Mouse (Mus musculus) small intestine, adult 2 months (tissue): ENCODE measurements around the gene Hba-x.

Source experiments
- CTCF ChIP-seq: fragments of 200-500 bp; IDR thresholded peaks from 2 replicates; pipeline ENCODE4 v1.5.1; 2012; ENCODE audit warnings: low read depth, mild to moderate bottlenecking, control low read depth, inconsistent platforms, low read length, moderate library complexity, mixed read lengths; ENCODE audit not compliant: insufficient replicate concordance, insufficient read length; ENCODE audit errors: extremely low read depth
- POLR2A ChIP-seq: fragments of 200-500 bp; IDR thresholded peaks from 2 replicates; pipeline ENCODE4 v1.6.1; 2012; ENCODE audit warnings: low read depth, mild to moderate bottlenecking, control low read depth, inconsistent platforms, low read length, moderate library complexity

DNA sequence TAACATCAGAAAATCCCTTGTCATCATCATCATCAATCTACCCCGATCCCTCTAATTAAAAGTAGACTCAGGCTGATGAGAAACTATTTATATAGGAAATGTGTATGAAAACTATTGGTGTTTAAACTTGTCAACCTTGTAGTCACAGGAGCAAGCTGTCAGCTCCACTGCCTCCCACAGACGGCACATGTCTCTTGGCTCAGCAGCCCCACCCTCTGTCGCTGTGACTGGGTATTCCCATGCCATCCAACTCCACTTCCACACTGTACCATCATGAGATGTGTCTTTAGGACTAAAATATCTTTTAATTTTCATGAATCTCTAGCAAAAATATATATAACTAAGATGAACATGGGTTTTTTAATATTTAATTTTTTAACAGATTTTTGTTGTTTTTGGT is 27.9 kb upstream of the Hba-x start:
- TF ChIP-seq POLR2A (no peak), CTCF (no peak)
